Mouse (Mus musculus): ENCODE measurements at regions not wholly inside any gene's neighbourhood (a gene's known extent, or its start where the extent isn't known, plus 50 kb on each side); places are given as distances from the start of the nearest gene placed in this dataset.
"Not testable (repeated sequence)": the region's sequence is repeated elsewhere in the genome, so short reads cannot be mapped to it uniquely, and the experiment has no call there.

GRCm38 (mm10) chr13:7007091-7007490 lies 358.5 kb upstream of the Pfkp start:
- no peak for DNase-seq (ENCODE audit: extremely low spot score in 1 of 2, low spot score in 1 of 2)

GRCm38 (mm10) chr13:6998508-6999278 lies 350.1 kb upstream of the Pfkp start:
- DNase-seq (ENCODE audit: extremely low spot score in 1 of 2, low spot score in 1 of 2), result not testable (repeated sequence)

GRCm38 (mm10) chr13:6998094-6998493 lies 349.5 kb upstream of the Pfkp start:
- no peak for DNase-seq (ENCODE audit: extremely low spot score in 1 of 2, low spot score in 1 of 2)

GRCm38 (mm10) chr13:6992323-6992994 lies 343.9 kb upstream of the Pfkp start:
- DNase-seq (ENCODE audit: extremely low spot score in 1 of 2, low spot score in 1 of 2), result no peak

- no peak for DNase-seq (ENCODE audit: extremely low spot score in 1 of 2, low spot score in 1 of 2)
Observed at GRCm38 (mm10) chr13:6991714-6992113, 343.1 kb upstream of the Pfkp start.

GRCm38 (mm10) chr13:6985012-6985996 lies 336.7 kb upstream of the Pfkp start:
- no peak for DNase-seq (ENCODE audit: extremely low spot score in 1 of 2, low spot score in 1 of 2)

GRCm38 (mm10) chr13:6955713-6956112 lies 307.1 kb upstream of the Pfkp start:
- no peak for DNase-seq (ENCODE audit: extremely low spot score in 1 of 2, low spot score in 1 of 2)

GRCm38 (mm10) chr13:6924136-6924535 lies 275.6 kb upstream of the Pfkp start:
- DNase-seq (ENCODE audit: extremely low spot score in 1 of 2, low spot score in 1 of 2), result no peak

GRCm38 (mm10) chr13:6922357-6922721 lies 273.8 kb upstream of the Pfkp start:
- no peak for DNase-seq (ENCODE audit: extremely low spot score in 1 of 2, low spot score in 1 of 2)

- no peak for DNase-seq (ENCODE audit: extremely low spot score in 1 of 2, low spot score in 1 of 2)
Observed at GRCm38 (mm10) chr13:6921691-6922356, 273.2 kb upstream of the Pfkp start.

- no peak for DNase-seq (ENCODE audit: extremely low spot score in 1 of 2, low spot score in 1 of 2)
Observed at GRCm38 (mm10) chr13:6906000-6906399, 257.4 kb upstream of the Pfkp start.

- no peak for DNase-seq (ENCODE audit: extremely low spot score in 1 of 2, low spot score in 1 of 2)
Observed at GRCm38 (mm10) chr13:6901682-6902081, 253.1 kb upstream of the Pfkp start.

GRCm38 (mm10) chr13:6897666-6898065 lies 249.1 kb upstream of the Pfkp start:
- DNase-seq (ENCODE audit: extremely low spot score in 1 of 2, low spot score in 1 of 2), result no peak

GRCm38 (mm10) chr13:6891458-6892076 lies 243.0 kb upstream of the Pfkp start:
- no peak for DNase-seq (ENCODE audit: extremely low spot score in 1 of 2, low spot score in 1 of 2)

- not testable (repeated sequence) for DNase-seq (ENCODE audit: extremely low spot score in 1 of 2, low spot score in 1 of 2)
Observed at GRCm38 (mm10) chr13:6889446-6889845, 240.9 kb upstream of the Pfkp start.

- no peak for DNase-seq (ENCODE audit: extremely low spot score in 1 of 2, low spot score in 1 of 2)
Observed at GRCm38 (mm10) chr13:6888381-6888780, 239.8 kb upstream of the Pfkp start.

GRCm38 (mm10) chr13:6877018-6877901 lies 228.7 kb upstream of the Pfkp start:
- no peak for DNase-seq (ENCODE audit: extremely low spot score in 1 of 2, low spot score in 1 of 2)

GRCm38 (mm10) chr13:6862186-6862585 lies 213.6 kb upstream of the Pfkp start:
- no peak for DNase-seq (ENCODE audit: extremely low spot score in 1 of 2, low spot score in 1 of 2)

- no peak for DNase-seq (ENCODE audit: extremely low spot score in 1 of 2, low spot score in 1 of 2)
Observed at GRCm38 (mm10) chr13:6859551-6859950, 211.0 kb upstream of the Pfkp start.

Measured in layer of hippocampus, postnatal 25 days (tissue).